Mouse (Mus musculus): ENCODE measurements around the gene Rptor. TPM values are rescaled to one million over a fixed set of nuclear protein-coding genes. Genes with fewer than 3 reads are reported as not detected.
A peak's percentile ranks its signal among the peaks of the same experiment; 100 is the strongest.

Rptor gene
- polyA plus RNA-seq, 1 experiment from 2014 or later, result 12.7 TPM

DNA sequence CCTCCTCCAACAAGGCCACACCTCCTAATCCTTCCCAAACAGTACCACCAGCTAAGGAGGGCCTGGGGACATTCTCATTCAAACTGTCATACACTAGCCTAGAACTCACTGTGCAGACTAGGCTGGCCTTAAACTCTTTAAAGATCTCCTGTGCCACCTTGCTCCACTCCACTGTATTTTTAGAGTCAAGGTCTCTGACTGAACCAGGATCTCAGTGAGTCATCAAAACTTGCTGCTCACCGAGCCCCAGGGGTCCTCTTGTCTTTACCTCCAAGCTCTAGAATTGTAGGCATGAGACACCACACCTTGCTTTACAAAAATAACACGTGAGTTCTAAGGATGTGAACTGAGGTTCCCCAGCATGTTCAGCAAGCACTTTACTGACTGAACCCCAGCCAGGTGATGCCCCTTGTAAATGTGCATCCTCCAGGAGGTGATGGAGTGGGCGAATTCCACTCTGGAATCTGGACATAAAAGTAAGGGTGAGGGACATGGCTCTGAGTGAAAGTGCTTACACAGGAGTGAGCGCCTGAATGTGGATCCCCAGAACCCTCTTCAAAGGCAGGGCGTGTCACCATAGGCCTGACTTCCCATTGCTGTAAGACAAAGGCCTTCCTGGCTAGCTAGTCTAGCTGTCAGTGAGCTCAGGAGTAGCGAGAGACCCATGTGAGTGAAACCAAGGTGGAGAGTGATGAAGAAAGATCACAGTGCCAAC, 89.6 kb downstream of the Rptor start:
- Histone ChIP-seq H3K27ac (ENCODE audit: low read length) (no peak overlapping the region), H3K4me3 (ENCODE audit: low read depth, low read length) (no peak overlapping the region), H3K4me2 (replicated peaks; ENCODE audit: low read depth, low read length) (no peak overlapping the region), H3K9ac (replicated peaks; ENCODE audit: low read depth, low read length) (no peak overlapping the region), H3K4me1 (ENCODE audit: control insufficient read depth, insufficient read depth, low read length) (peaks cover 13% of the 10 kb centered on the region; the same call in 1 of the 2 replicates), H3K9me3 (ENCODE audit: control insufficient read depth, low read depth, low read length) (no peaks in the 10 kb centered on the region), H3K36me3 (ENCODE audit: control insufficient read depth, insufficient read depth, low read length) (no peaks in the 10 kb centered on the region; the same call in 1 of the 2 replicates), H3K27me3 (ENCODE audit: control insufficient read depth, insufficient read depth, low read length) (no peaks in the 10 kb centered on the region)
- no peak for ATAC-seq (ENCODE audit: insufficient number of reproducible peaks, insufficient read depth, low FRiP score, low read depth)
- WGBS, result 85% methylated on average over 6 of the region's 6 CpGs

DNA sequence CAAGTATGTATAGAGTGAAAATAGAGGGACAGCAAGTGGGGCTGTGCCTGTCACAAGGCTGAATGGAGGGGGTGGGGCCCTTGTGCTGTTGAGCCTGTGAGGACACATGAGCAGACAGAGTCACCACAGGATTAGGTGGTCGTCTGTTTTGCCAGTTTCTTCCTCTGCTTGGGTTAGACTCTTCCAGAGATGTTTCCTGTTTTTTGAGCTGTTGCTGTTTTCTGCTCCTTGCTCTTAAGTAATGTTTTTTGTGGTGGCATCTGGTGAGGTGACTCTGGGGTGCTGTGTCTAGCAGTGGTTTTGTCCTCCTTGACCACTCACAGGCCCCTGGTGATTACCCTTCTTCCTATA, 90.2 kb downstream of the Rptor start:
- peaks cover 13% of the 10 kb centered on the region; the same call in 1 of the 2 replicates for H3K4me1 ChIP-seq (ENCODE audit: control insufficient read depth, insufficient read depth, low read length)
- H3K27me3 ChIP-seq (ENCODE audit: control insufficient read depth, insufficient read depth, low read length), result no peaks in the 10 kb centered on the region
- no peak overlapping the region for H3K9ac ChIP-seq (replicated peaks; ENCODE audit: low read depth, low read length)
- ATAC-seq (ENCODE audit: insufficient number of reproducible peaks, insufficient read depth, low FRiP score, low read depth), result no peak
- H3K4me2 ChIP-seq (replicated peaks; ENCODE audit: low read depth, low read length), result no peak overlapping the region
- H3K4me3 ChIP-seq (ENCODE audit: low read depth, low read length), result no peak overlapping the region
- H3K27ac ChIP-seq (ENCODE audit: low read length), result no peak overlapping the region
- H3K36me3 ChIP-seq (ENCODE audit: control insufficient read depth, insufficient read depth, low read length), result no peaks in the 10 kb centered on the region; the same call in 1 of the 2 replicates
- no peaks in the 10 kb centered on the region for H3K9me3 ChIP-seq (ENCODE audit: control insufficient read depth, low read depth, low read length)
- 81% methylated on average over 1 of the region's 1 CpGs for WGBS

DNA sequence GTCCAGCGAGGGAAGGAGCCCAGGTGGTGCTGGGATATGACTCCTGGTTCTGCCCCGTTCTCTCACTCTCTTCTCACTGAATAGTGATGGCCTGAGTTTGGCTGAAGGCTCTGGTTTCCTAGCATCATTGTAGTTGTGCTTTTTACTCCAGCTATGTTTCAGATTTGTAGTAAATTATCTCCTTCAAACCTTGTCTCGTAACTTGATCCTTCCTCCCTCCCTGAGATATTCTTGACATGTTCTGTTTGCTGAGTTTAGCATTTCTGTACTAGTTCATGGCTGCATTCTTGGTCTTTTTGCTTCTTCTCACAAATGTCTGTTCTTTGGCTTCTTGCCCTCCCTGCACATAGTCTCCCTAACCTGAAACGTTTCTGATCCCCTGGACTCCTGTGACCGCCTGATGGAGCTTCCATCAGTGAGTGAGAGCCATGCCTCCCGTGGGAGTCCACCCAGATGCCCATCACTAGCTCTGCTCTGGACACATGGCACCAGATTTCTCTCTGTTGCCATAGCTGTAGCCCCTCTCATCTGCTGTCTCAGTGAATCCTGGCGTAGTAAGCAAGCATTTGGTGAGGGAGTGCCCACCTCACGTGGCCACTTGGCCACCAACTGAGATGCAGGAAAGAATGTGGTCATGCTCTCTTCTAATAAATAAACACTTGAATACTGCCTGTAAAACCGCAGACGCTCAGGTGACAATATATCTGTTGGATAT, 91.6 kb downstream of the Rptor start:
- Histone ChIP-seq H3K9ac (replicated peaks; ENCODE audit: low read depth, low read length) (no peak overlapping the region), H3K4me2 (replicated peaks; ENCODE audit: low read depth, low read length) (no peak overlapping the region), H3K27me3 (ENCODE audit: control insufficient read depth, insufficient read depth, low read length) (no peaks in the 10 kb centered on the region), H3K4me3 (ENCODE audit: low read depth, low read length) (no peak overlapping the region), H3K4me1 (ENCODE audit: control insufficient read depth, insufficient read depth, low read length) (peaks cover 13% of the 10 kb centered on the region; the same call in 1 of the 2 replicates), H3K9me3 (ENCODE audit: control insufficient read depth, low read depth, low read length) (no peaks in the 10 kb centered on the region), H3K27ac (ENCODE audit: low read length) (peak overlapping the region; percentile 53; the same call in 1 of the 2 replicates), H3K36me3 (ENCODE audit: control insufficient read depth, insufficient read depth, low read length) (no peaks in the 10 kb centered on the region; the same call in 1 of the 2 replicates)
- ATAC-seq (ENCODE audit: insufficient number of reproducible peaks, insufficient read depth, low FRiP score, low read depth), result no peak
- WGBS, result 55% methylated on average over 10 of the region's 10 CpGs

DNA sequence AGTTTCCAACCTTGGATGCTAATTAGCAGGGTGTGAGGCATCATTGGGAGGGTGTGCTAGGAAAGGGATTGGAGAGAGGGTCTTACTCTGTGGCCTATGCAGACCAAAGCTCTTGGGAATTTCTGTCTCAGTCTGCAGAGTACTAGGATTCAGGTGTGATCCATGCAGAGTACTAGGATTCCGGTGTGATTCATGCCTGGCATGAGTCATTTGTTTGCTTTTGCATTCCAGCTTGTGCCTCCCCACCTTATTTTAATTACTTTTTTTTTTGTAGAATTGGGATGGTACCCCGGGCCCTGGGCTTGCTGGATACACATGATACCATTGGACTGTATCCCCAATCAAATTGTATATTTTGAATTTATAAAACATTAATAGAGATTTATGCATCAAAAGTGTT, 93.7 kb downstream of the Rptor start:
- Histone ChIP-seq H3K4me2 (replicated peaks; ENCODE audit: low read depth, low read length) (no peak overlapping the region), H3K27me3 (ENCODE audit: control insufficient read depth, insufficient read depth, low read length) (no peaks in the 10 kb centered on the region), H3K4me3 (ENCODE audit: low read depth, low read length) (no peak overlapping the region), H3K27ac (ENCODE audit: low read length) (no peak overlapping the region), H3K9me3 (ENCODE audit: control insufficient read depth, low read depth, low read length) (no peaks in the 10 kb centered on the region), H3K36me3 (ENCODE audit: control insufficient read depth, insufficient read depth, low read length) (no peaks in the 10 kb centered on the region; the same call in 1 of the 2 replicates), H3K9ac (replicated peaks; ENCODE audit: low read depth, low read length) (no peak overlapping the region), H3K4me1 (ENCODE audit: control insufficient read depth, insufficient read depth, low read length) (peaks cover 13% of the 10 kb centered on the region; the same call in 1 of the 2 replicates)
- ATAC-seq (ENCODE audit: insufficient number of reproducible peaks, insufficient read depth, low FRiP score, low read depth), result no peak
- 60% methylated on average over 2 of the region's 2 CpGs for WGBS

DNA sequence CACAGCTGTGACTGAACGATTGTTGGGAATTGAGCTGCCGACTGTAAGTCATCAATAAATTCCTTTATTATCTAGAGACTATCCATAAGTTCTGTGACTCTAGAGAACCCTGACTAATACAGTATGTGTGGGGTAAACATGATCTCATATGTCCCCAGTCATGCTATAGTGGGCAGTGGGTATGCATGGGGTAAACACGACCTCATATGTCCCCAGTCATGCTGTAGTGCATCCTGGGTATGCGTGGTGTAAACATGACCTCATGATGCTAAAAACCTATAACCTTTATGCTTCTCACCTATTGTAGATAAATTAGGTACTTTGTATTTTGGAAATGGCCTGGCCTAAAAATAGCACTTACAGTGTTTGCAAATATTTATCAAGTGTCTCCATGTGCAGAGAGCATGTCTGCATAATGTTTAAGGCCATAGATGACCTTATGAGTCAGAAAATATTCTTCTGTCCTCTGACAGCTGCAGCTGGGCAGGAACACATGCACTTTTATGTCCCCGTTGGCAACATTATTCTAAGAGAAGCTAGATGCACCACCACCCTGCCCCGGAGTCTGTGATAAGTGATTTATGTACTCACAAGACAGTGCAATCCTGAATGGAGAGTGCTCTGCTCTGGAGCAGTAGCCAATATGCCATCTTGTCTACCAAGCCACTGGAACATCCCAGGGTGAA, 102.8 kb downstream of the Rptor start:
- 80% methylated on average over 4 of the region's 6 CpGs for WGBS
- H3K36me3 ChIP-seq (ENCODE audit: control insufficient read depth, insufficient read depth, low read length), result no peaks in the 10 kb centered on the region
- no peak overlapping the region for H3K27ac ChIP-seq (ENCODE audit: low read length)
- no peak for ATAC-seq (ENCODE audit: insufficient number of reproducible peaks, insufficient read depth, low FRiP score, low read depth)
- H3K9ac ChIP-seq (replicated peaks; ENCODE audit: low read depth, low read length), result no peak overlapping the region
- H3K9me3 ChIP-seq (ENCODE audit: control insufficient read depth, low read depth, low read length), result no peaks in the 10 kb centered on the region
- H3K4me1 ChIP-seq (ENCODE audit: control insufficient read depth, insufficient read depth, low read length), result no peaks in the 10 kb centered on the region
- no peak overlapping the region for H3K4me2 ChIP-seq (replicated peaks; ENCODE audit: low read depth, low read length)
- H3K4me3 ChIP-seq (ENCODE audit: low read depth, low read length), result no peak overlapping the region
- H3K27me3 ChIP-seq (ENCODE audit: control insufficient read depth, insufficient read depth, low read length), result no peaks in the 10 kb centered on the region

DNA sequence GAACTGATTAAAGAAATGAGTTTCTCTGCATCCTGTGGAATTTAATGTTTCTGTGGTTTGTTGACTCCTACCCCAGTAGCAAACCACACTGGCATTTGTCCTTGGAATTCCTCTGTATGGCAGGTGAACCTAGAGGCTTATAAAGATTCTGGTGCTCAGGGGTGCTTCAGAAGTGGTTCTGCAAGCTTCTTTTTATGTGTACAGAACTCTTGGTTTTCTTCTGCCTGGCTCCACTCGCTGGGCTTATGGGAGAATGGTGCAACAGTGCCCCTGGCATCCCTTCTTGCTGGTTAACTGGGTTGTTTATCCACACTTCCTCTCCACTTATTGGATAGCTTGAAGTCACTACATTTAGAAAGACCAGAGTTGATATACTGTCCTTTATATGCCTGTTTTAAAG, 104.6 kb downstream of the Rptor start:
- H3K4me2 ChIP-seq (replicated peaks; ENCODE audit: low read depth, low read length), result no peak overlapping the region
- H3K9me3 ChIP-seq (ENCODE audit: control insufficient read depth, low read depth, low read length), result no peaks in the 10 kb centered on the region
- WGBS, result 75% methylated on average over 1 of the region's 1 CpGs

DNA sequence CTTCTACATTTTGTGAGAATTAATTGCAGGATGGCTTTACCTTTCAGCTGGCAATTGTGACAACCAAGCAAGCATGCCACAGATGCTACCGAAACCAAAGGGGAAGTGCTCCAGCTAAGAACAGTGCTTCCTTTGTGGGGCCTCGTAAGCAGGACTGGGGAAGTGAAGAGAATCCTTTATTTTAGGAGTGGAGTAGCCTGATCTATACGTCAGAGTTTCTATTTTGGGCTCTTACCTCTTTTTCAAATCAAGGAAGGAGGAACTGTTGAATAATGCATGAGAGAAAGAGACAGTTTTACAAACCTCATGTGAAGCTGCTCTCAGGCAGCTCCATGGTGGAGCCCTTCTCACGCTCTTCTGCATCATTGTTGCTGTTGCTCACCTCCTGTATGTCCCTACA, 106.5 kb downstream of the Rptor start:
- Histone ChIP-seq H3K9ac (replicated peaks; ENCODE audit: low read depth, low read length) (no peak overlapping the region), H3K27ac (ENCODE audit: low read length) (peak overlapping the region; percentile 15; the same call in 1 of the 2 replicates)

More for the DNA sequence above, 104.6 kb downstream of the Rptor start:
- ATAC-seq (ENCODE audit: insufficient number of reproducible peaks, insufficient read depth, low FRiP score, low read depth), result no peak
- H3K36me3 ChIP-seq (ENCODE audit: control insufficient read depth, insufficient read depth, low read length), result no peaks in the 10 kb centered on the region
- H3K4me1 ChIP-seq (ENCODE audit: control insufficient read depth, insufficient read depth, low read length), result no peaks in the 10 kb centered on the region
- H3K27ac ChIP-seq (ENCODE audit: low read length), result no peak overlapping the region
- no peaks in the 10 kb centered on the region for H3K27me3 ChIP-seq (ENCODE audit: control insufficient read depth, insufficient read depth, low read length)
- no peak overlapping the region for H3K9ac ChIP-seq (replicated peaks; ENCODE audit: low read depth, low read length)
- H3K4me3 ChIP-seq (ENCODE audit: low read depth, low read length), result no peak overlapping the region

DNA sequence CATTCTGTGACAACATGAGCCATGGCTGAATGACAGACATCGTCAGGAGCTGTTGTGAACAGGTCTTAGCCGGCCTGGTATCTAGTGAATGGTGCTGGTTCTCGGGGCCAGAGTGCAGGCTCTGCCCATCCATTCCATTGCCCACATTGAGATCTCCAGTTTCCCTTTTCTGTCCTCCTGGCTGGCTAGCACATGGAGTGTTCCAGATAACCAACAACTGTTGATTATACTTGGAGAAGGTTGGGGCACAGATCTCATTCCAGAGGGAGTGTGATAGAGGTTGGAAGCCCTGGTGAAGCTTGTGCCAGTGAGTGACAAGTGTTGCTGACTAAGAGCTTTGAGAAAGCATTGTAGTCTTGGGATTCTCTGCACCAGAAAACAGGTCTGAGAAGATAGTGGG, 107.6 kb downstream of the Rptor start:
- Histone ChIP-seq H3K4me2 (replicated peaks; ENCODE audit: low read depth, low read length) (no peak overlapping the region), H3K4me1 (ENCODE audit: control insufficient read depth, insufficient read depth, low read length) (0 out of 2 replicates have a peak, but pooled peaks cover 5% of the 10 kb centered on the region), H3K9me3 (ENCODE audit: control insufficient read depth, low read depth, low read length) (no peaks in the 10 kb centered on the region), H3K4me3 (ENCODE audit: low read depth, low read length) (no peak overlapping the region), H3K27me3 (ENCODE audit: control insufficient read depth, insufficient read depth, low read length) (no peaks in the 10 kb centered on the region), H3K36me3 (ENCODE audit: control insufficient read depth, insufficient read depth, low read length) (no peaks in the 10 kb centered on the region), H3K9ac (replicated peaks; ENCODE audit: low read depth, low read length) (no peak overlapping the region), H3K27ac (ENCODE audit: low read length) (no peak overlapping the region)
- ATAC-seq (ENCODE audit: insufficient number of reproducible peaks, insufficient read depth, low FRiP score, low read depth), result no peak
- WGBS, result 91% methylated on average over 3 of the region's 3 CpGs

More for the DNA sequence above, 106.5 kb downstream of the Rptor start:
- no peaks in the 10 kb centered on the region for H3K27me3 ChIP-seq (ENCODE audit: control insufficient read depth, insufficient read depth, low read length)
- 71% methylated on average over 4 of the region's 4 CpGs for WGBS
- no peaks in the 10 kb centered on the region for H3K4me1 ChIP-seq (ENCODE audit: control insufficient read depth, insufficient read depth, low read length)
- H3K36me3 ChIP-seq (ENCODE audit: control insufficient read depth, insufficient read depth, low read length), result no peaks in the 10 kb centered on the region
- H3K4me2 ChIP-seq (replicated peaks; ENCODE audit: low read depth, low read length), result no peak overlapping the region
- H3K4me3 ChIP-seq (ENCODE audit: low read depth, low read length), result no peak overlapping the region
- no peak for ATAC-seq (ENCODE audit: insufficient number of reproducible peaks, insufficient read depth, low FRiP score, low read depth)
- H3K9me3 ChIP-seq (ENCODE audit: control insufficient read depth, low read depth, low read length), result no peaks in the 10 kb centered on the region
